Mouse (Mus musculus) adrenal gland, adult 2 months (tissue): Measurements from ENCODE around the gene Gm11042. TPM values are rescaled to one million over a fixed set of nuclear protein-coding genes. Genes with fewer than 3 reads are reported as not detected.

Source experiments
- DNase-seq: peaks from one replicate; pipeline ENCODE4 v3.0.0; 2021
- long read RNA-seq: library from polyadenylated mRNA; stranded (forward); transcript quantifications from one replicate; pipeline ENCODE4 v2.0.0, GENCODE M21; 2021
- polyA plus RNA-seq: library from polyadenylated mRNA; depleted of rRNA; stranded (reverse); fragments of >200 nt; gene quantifications from 2 replicates; pipeline ENCODE4 v1.2.3, GENCODE M21; 2012; rRNA removed
- total RNA-seq, 2 experiments: library from RNA; stranded (reverse); gene quantifications; 2 replicates each; pipeline ENCODE4 v1.2.3; 2021

The Gm11042 gene
- total RNA-seq (not detected), polyA plus RNA-seq (not detected in 2 replicates)
- long read RNA-seq = 0 reads

GRCm38 (mm10) chr12:74316344-74316973, at the start of gene Gm11042:
Gm11042 (minus strand) TSS chr12:74316394.
- DNase-seq = no peak

DNA sequence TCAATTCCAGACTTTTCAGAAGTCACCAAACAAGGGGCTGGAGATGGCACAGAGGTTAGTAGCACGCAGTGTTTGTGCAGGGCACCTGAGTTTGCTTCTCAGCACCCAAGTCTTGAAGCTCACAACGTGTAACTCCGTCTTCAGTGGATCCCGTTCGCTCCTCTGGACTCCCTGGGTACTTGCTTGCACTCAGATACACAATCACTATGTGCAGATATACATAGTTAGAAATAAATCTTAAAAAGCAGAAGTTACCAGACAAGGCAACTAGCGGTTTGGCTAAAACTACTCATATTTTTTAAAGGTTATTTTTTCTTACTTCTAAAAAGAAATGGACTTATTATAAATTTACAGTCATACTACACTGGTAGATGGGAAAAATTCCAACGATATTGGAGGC, 48.3 kb upstream of the Gm11042 start:
- DNase-seq = no peak

DNA sequence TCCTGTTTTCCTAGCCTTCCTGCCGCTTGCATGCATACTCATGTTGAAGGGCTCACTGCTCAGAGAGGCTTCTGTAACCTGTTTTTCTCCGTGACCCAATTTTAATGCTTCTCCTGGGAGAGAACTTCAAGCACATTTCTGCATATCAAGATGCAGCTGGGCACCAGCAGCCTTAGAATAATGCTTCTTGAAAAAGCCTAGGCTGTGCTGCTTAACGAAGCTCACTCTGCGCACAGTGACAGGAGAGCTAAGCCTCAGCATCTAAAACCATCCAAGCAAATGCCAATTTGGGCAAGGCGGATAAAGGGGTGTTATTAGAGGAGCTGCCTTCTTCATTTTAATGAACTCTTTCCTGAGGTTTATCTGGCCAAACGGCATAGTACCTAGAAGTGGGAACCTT, 46.9 kb upstream of the Gm11042 start:
- no peak for DNase-seq

- no peak for DNase-seq
Observed at GRCm38 (mm10) chr12:74362453-74362852, 46.3 kb upstream of the Gm11042 start.

- no peak for DNase-seq
Observed at GRCm38 (mm10) chr12:74359791-74360190, 43.6 kb upstream of the Gm11042 start.

DNA sequence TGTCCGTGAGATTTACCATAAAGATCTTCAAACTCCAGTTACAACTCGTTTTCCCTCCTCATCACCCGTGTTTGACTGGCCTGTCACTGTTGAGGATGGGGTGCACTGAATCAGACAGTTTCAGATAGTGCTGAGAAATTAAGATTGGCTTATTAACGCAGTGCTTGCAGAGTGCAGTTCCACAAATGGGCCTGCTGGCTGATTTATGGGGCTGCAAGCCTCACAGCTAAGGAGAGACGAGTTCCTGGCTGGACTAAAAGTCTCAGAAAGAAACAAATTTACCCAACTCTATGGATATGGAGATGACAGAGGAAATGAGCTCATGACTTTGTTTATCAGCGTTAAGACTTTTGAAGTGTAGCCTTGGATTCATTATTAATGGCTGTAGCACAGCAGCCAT, 41.6 kb upstream of the Gm11042 start:
- no peak for DNase-seq

DNA sequence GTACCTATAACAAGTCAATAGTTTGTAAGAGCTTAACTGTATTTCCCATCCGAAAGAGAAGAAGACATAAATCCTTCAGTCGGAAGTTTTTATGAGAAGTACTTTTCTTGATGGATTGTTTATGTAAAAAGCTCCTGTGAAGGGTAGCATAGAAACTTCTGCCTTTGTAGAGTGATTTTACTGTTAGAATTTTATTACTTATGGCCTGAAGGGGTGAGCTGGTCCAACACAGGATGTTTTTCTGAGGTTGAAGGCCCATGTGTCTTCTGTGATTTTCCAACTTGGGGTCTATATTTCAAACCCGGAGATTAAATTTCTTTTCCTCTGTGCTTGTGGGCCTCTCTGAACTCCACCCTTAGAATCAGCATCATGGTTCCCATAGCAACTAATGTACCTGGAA, 26.5 kb upstream of the Gm11042 start:
- no peak for DNase-seq

DNA sequence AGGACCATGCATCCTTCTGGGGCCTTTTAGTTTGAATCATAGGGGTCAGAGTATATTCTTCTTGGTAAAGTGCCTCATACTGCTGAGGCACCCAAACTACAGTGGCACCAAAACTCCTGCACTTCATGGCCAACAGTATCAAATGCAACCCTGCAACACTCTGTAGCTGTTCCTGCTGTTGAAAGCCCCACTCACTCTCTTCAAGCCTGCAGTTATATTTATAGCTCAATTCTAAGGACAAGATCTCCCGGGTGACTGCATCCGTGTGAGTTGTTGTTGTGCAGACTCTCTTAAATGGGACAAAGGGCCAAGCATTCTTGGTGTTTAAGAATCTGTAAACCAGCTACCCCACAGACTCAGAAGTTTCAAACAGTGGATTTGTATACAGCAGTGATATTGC, 23.9 kb upstream of the Gm11042 start:
- DNase-seq = no peak

- DNase-seq = no peak
Observed at GRCm38 (mm10) chr12:74333706-74334105, 17.5 kb upstream of the Gm11042 start.

DNA sequence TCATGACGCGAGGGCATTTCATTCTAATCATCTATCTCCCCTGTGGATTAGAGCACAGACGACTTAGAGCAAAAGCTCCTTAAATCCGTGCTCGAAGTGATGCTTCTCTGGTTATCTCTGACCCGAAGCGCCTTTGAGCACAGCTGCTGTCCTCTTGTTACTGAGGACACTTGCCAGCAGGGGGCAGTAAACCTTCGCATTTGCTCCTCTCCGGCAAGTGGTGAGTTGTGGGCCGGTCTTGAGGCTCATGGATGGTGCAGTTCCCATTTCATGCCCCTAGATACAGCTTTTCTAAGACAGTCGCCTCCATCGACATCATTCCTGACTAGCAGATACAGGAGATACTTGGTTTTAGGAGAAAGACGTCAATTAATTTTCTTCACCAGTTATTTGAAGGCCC, 16.8 kb upstream of the Gm11042 start:
- DNase-seq = peak; percentile 58

GRCm38 (mm10) chr12:74329759-74330158, 13.6 kb upstream of the Gm11042 start:
- no peak for DNase-seq

- DNase-seq = no peak
Observed at GRCm38 (mm10) chr12:74326644-74327043, 10.4 kb upstream of the Gm11042 start.

DNA sequence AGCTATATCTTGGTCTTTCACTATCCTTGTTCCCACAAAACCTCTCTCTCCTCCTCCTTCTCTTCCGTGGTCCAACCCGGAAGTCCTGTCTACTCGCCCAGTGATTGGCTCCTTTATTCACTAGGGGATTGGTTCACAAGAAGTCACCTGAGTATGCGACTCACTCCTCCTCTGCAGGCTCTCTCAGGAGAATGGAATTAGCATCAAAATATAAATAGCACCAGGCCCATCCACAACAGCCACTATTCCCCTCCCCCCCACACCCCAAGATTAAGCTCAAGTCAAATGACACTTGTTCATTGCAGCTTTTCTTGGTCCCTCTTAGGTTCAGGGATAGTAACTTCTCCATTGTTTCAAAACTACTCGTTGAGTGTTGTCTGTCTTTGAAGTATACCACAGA, 5.8 kb upstream of the Gm11042 start:
- DNase-seq = no peak

DNA sequence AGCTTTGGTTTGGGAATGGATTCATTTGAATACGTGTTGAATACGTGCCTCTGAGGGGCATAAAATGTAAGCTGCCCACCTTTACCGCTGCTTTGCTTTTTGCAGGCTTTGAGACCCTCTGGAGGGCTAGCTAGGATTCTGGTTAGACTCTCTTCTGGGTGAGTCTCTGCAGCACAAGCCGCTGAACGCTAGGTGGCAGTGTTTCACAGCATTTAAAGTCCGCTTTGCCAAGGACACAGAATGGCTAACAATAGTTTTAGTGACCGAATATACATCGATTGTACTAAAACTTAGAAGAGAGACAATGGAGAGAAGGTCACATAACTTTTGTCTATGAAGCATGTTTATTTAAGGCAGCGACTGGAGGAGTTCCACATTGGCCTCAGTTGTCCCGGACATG, 4.1 kb upstream of the Gm11042 start:
- peak; percentile 35 for DNase-seq

GRCm38 (mm10) chr12:74316989-74317759, 980 bp upstream of the Gm11042 start:
- peak; percentile 77 for DNase-seq

DNA sequence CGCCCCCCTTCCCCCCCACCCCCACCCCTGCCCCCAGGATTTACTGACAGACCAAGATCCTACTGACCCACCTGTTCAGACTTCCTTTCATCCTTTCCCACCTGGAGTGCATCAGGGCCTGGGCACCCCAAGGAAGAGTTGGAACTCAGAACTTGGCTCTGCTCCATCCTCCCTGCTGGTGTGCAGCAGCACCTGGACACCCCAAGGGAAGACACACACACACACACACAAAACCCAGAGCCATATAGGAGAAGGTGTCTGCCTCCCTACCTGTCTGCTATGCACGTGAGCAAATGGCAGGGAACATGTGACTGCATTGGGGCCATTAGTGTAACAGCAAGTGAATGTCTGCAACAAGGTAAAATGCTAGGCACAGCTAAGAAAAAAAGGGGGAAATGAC, 973 bp downstream of the Gm11042 start:
- no peak for DNase-seq

GRCm38 (mm10) chr12:74312611-74313010, 3.6 kb downstream of the Gm11042 start:
- DNase-seq = no peak

- no peak for DNase-seq
Observed at GRCm38 (mm10) chr12:74303418-74304294, 12.5 kb downstream of the Gm11042 start.

GRCm38 (mm10) chr12:74301559-74301958, 14.6 kb downstream of the Gm11042 start:
- DNase-seq = no peak

DNA sequence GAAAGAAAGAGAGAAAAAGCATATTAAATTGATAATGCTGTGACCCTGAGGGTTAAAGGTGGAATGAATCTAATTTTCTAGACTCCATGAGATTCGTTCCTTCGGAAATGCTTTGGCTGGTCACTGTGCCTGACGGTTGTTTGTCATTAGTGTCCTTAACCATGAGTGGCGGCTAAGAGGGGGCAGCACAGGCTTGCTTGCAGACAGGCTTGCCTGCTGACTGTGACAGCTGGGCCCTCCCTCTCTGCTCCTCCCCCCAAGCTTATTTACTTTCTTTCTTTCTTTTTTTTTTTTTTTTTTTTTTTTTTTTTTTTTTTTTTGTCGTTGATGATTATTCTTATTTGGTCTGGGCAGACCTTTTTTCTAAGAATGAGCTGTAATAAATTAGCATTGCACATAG, 19.8 kb downstream of the Gm11042 start:
- DNase-seq = no peak

DNA sequence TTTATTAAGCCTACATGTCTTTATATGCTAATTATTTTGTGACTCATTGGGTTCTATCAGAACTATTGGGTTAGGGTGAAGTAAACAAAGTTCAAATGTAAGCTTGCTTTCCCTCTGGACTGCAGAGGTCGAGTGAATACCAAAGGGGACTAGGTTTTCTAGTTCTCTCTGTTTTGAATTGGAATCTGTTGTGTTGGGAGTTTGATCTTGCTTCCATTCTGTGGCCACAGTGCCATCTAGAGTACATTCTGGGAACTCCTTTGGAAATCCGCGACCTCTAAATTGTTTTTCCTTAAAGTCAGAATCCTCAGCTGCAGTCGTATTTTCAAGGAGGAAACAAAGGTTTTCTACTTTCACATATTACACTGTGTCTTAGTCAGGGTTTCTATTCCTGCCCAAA, 22.6 kb downstream of the Gm11042 start:
- DNase-seq = peak; percentile 24

- DNase-seq = no peak
Observed at GRCm38 (mm10) chr12:74290983-74291382, 25.2 kb downstream of the Gm11042 start.

GRCm38 (mm10) chr12:74284685-74285054, 31.5 kb downstream of the Gm11042 start:
- DNase-seq = no peak
